Mouse (Mus musculus) heart, adult 2 months (tissue): ENCODE measurements at regions not wholly inside any gene's neighbourhood (a gene's known extent, or its start where the extent isn't known, plus 50 kb on each side); places are given as distances from the start of the nearest gene placed in this dataset.

Experiments used
- CTCF ChIP-seq: fragments of 200-600 bp; IDR thresholded peaks from 2 replicates; pipeline ENCODE4 v1.8.1; 2022; ENCODE audit warnings: antibody characterized with exemption, mild to moderate bottlenecking, moderate library complexity
- EP300 ChIP-seq: fragments of 200-500 bp; IDR thresholded peaks from 2 replicates; pipeline ENCODE4 v1.6.1; 2011; ENCODE audit warnings: low read depth, low read length, control low read depth; ENCODE audit not compliant: insufficient read depth
- POLR2A ChIP-seq: fragments of 200-500 bp; IDR thresholded peaks from 2 replicates; pipeline ENCODE4 v1.6.1; 2011; ENCODE audit warnings: mild to moderate bottlenecking, low read depth, low read length, control low read depth; ENCODE audit not compliant: insufficient read depth

GRCm38 (mm10) chr12:77143521-77143920 is 94.4 kb upstream of the Fut8 start:
- TF ChIP-seq CTCF (no peak), POLR2A (no peak), EP300 (no peak)
